Mouse (Mus musculus) right cerebral cortex, postnatal 4 days (tissue): ENCODE data around the gene E2f6.

Source experiments
- DNase-seq: peaks from one replicate; pipeline ENCODE4 v3.0.0-alpha.2; 2022

Gene E2f6

DNA sequence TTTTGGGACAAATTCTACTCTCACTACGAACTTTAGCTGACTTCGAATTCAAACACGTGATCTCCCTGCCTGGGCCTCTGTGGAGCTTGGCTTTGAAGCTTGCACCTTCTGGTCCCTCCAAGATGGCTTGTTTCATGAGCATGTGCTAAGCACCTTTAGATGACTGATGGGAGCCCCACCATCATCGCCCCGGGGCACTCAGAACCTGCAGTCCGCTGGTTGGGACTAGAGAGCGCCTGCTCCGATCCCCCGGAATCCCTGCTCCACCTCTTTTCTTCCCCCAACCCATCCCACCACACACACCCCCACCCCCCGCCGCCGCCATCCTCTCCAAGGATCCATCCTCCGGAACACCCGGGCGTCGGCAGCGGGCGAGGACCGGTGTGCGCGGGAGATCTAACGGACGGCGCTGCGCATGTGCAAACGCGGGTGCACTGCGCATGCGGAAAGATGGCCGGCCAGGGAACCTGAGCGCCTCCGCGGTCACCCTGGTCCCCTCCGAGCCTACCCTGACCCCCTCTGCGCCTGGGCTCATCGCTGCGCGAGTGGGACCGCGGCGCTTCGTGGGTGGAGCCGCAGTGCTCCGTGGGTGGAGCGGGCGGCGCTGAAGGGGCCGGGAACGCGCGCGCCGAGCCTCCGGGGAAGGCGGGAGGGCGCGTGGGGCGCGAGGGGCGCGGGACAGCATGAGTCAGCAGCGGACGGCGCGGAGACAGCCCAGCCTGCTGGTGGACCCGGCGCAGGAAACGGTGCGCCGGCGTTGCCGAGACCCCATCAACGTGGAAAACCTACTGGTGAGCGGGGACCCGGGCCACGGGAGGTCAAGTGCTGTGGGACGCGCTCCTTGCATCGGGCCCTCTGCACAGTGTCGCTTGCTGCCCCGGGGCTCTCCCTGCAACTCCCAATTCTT is at the start of gene E2f6:
E2f6 (plus strand) TSS at position 439 of the 907 bp plus-strand sequence.
- DNase-seq: peak; percentile 84

DNA sequence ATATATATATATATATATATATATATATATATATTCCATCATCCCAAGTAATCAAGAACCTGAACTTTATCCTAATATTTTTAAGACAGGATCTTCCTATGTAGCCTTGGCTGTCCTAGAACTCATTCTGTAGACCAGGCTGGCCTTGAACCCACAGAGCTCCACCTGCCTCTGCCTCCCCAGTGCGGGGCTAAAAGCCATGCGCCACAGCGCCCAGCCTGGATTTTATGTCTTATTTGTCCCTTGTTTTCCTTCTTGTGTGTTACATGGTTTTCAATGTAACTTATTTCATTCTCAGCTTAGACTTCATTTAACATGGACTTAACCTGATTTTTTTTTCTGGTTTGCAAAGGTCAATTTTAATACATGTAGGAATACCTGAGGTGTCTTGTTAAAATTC is 49.3 kb upstream of the E2f6 start:
- DNase-seq: no peak

DNA sequence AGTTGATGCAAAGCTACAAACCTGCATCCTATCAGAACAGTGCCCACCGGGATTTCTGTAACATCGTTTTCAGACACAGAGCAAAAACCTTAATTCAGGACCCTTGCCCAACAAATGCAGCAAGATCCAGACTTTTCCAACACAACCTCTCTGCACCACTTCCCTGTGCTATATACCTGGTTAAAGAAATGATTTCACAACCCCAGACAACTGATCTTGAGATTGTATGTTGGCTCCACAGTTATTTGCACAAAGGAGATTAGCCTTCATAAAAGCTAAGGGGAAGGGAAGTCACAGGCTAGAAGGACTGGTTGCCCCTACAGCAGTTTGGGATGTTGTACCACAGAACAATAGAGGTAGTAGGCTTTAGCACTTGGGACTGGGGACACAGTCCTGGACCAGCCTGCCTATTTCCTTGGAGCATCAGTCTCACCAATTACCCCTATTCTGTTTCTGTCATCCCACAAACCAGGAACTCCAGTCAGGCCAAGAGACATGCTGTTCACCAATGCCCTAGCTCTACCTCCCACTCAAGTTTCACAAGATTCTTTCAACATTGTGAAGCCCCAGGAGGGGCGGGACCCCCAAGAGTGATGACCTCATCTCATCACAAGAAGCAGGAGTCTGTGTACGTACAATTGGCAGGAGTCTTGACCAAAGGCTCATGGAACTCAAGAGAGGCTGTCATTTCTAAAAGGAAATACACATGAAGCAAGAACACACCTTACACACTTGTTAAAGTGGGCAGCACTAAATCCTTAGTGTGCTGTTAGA is 46.9 kb upstream of the E2f6 start:
- no peak for DNase-seq

DNA sequence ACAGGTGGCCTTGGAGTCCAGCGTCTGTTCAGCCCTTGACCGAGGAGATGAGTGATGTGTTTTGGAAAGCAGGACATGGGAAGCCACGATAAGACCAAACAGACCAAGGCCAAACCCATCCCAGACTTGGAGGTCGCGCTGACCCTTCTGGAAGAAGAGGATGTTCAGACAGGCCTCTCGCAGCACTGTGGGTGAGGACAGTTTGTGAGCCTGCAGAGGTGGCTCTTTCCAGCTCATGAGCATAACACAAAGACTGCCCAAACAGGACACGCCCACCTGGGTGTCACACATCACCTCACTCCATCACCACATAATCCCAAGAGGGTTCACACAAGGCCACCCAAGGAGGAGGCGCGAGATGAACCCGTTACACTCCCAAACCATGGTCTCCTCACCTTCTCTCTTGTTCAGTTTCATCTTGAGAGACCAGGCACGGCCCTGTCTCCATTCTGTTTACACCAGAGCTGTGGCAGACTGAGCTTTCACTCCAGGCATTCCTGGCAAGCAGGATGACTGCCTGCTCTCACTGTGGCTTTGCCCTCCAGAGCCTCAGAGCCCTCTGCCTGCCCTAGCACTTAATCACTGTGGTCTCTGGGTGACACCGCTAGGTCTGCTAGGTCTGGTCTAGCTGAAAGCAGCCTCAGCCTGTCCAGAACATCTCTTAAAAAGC is 45.9 kb upstream of the E2f6 start:
- DNase-seq: no peak

DNA sequence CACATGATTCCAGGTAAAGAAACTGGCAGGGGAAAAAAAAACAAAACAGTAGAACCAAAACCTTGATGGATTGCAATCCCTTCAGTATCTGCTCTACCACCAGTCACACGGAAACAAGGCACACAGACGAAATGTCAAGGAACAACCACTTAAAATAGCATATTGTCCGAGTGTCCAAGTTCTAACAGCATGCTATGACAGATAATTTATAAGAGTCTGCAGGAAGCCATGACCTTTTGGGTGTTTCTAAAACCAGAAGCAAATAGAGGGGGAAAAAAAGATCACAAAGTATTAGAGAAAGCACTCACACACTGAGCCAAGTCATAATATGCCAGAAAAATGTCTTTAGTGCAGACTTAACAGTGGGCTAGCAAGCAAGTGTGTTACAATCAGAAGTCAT is 42.5 kb upstream of the E2f6 start:
- no peak for DNase-seq

DNA sequence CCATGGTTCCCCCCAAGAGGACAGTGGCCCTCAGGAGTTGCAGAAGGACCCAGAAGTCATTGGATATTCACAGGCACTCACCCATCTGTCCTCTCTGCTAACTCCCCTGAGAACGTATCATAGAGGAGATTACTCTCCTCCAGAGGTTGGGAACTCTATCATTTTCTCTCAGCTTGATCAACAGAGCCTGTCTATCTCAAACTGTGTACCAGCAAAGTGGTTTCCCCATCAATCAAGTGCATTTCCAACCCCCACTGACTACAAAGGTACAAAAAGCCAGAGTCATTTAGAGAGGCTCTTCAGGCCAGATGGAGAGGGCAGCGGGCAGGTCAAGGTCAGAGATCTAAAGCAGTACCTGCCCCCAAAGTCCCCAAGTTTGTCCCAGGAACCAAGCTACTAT is 42.1 kb upstream of the E2f6 start:
- no peak for DNase-seq

DNA sequence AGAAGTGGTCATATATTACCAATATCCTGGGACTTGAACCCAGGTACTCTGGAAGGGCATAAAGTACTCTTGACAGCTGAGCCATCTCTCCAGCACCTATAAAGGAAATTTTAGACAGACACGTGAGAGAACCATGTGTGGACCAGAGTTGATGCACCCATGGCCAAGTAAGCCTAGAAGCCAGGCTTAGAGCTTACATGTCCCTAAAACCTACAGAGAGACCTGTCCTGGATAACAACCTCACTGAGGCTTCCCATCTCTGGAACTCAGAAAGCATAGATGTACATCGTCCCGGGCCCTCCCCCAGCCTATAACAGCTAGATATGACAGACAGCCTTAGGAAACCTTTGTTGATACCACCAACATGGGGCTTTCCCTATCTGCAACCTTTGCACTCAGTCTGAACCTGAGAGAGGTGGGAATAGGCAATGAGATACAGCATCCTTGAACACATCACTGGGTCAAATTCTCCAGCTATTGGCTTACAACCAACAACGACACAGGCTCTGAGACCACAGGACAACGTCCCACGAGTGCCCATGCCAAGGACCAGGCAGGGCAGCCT is 41.1 kb upstream of the E2f6 start:
- DNase-seq: no peak

DNA sequence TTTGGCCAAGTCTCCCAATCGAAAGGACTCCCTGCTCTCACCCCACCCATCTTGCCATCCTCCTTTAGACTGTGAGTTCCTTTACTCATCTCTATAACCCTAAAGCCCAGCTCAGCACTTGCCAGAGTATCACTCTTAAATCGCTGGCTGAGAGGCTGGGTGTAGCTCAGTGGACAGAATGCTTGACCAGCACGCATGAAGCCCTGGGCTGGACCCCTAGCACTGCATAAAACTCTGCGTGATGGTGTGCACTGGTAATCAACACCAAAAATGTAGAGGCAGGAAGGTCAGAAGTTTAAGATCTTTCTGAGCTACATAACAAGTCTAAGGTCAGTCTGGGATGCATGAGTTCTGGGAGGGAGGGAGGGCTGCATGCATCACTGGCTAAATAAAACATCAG is 36.2 kb upstream of the E2f6 start:
- DNase-seq: no peak

DNA sequence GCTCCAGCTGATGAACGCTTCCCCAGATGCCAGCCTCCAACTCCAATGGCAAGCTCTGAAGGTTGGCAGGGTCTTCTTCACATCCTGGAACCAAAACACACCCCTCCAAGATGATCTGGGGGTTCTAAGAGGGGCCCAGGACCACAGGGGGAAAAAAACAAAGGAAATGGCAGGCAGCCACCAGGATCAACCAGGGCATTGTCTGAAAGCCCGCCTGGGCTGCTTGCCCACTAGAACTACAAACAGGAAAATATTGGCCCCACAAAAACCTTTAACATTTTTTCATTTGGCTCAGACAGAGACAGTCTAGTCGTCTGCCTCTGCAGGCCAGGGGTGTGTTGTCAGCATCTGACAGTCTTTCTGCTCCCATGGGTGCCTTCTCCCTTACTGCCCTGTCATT is 35.4 kb upstream of the E2f6 start:
- DNase-seq: no peak

DNA sequence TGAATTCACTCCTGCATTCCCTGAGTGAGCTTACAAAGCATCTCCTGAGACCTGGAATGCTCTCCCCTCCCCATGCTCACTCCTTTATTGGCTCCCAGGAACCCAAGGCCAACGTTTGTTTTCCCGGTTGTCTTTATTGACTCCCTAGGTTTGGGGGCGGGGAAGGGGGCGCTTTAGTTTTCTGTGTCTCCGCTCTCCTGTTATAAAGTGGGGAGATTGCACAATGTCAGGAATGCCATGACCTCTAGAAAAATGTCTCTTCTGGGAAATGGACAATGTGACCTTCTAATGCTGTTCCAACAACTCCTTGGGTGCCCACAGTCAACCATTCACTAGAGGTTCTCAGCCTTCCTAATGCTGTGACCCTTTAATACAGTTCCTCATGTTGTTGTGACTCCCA is 32.2 kb upstream of the E2f6 start:
- no peak for DNase-seq

DNA sequence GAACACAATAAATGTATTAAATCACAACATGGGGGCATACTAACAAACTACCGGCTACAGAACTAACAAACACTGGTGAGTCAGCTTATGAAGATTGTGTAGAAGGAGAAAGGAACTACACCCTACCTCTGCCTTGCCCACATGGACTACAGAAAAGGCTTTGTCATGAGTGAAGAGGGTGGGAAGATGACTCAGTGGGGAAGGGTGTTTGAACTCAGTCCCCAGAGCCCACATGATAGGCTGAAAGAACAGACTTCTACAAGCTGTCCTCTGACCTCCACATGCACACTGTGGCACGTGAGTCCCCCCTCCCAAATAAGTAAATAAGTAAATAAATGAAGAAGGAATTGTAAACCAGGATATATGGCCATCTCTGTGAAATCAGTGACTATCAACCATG is 31.6 kb upstream of the E2f6 start:
- no peak for DNase-seq

DNA sequence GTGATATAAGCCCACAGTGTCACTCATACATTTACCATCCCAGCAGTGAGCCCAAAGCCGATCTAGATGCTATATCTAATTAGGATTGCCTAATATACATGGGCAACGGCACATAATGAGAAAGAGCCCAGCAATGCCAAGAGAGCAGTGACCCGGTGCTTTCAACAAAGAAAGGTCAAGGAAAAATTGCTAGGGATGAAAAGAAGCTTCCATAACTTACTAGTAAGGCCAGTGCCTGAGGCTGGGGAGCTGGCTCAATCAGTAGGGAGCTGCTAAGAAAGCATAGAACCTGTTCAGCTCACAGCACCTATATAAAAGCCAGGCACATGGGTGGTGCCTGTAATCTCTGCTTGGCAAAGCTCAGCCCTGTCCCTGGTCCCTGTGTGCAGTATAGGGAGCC is 30.4 kb upstream of the E2f6 start:
- no peak for DNase-seq

DNA sequence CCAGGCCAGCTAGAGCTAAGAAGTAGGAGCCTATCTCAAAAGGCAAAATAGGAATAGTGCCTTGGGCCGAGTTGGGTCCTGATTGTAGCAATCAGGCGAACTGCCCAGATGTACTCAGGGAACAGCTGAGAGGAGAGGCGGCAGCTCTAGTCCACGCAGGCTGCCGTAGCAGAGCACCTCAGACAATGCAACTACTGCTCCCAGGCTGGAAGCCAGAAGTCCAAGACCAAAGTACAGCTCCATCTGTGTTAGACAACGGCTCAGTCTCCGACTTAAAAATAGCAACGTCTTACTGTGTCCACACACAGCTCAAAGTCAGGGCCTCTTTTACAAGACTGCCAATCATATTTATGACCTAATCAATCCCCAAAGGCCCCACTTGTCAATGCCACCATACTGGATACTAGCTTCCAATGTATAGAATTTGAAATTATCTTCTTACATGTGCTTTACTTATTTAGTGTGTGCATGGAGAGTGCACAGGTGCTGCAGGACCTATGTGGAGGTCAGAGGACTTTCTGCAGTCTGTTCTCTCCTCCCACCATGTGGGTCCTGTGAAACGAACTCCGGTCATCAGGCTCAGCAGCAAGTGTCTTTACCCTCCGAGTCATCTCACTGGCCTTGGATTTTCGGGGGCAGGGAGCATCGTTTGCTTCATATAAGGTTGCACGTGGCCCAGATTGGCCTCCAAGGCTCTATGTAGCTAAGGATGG is 29.6 kb upstream of the E2f6 start:
- no peak for DNase-seq

DNA sequence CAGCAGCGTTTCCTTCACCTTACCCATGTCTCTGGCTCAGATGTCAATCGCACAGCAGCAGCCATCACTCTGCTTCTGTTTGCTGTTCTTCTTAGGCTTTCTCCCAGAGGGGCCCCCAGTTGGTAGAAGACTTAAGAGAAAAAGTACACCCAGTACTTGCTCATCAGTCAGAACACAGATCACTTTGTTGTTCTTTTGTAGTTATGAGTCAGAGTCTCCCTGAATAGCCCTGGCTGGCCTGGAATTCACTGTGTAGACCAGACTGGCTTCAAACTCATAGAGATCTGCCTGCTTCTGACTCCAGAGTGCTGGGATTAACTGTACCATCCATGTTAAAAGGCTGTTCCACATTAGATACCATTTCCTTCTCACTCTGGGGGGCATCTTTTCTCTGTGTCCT is 22.2 kb upstream of the E2f6 start:
- DNase-seq: no peak

DNA sequence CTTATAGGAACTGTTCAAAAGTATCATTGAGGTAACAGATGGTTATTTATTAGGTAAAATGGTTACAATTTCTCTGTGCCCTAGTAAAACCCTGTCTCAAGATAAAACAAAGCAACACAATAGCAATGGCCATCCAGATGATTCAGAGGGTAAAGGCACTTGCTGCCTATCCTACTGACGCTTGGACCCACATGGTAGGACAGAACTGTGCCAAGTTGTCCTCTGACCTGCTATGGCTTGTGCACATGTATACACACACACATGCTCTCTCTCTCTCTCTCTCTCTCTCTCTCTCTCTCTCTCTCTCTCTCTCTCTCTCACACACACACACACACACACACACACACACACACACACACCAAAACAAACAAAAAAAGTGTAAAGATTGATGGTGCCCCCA is 21.6 kb upstream of the E2f6 start:
- no peak for DNase-seq

DNA sequence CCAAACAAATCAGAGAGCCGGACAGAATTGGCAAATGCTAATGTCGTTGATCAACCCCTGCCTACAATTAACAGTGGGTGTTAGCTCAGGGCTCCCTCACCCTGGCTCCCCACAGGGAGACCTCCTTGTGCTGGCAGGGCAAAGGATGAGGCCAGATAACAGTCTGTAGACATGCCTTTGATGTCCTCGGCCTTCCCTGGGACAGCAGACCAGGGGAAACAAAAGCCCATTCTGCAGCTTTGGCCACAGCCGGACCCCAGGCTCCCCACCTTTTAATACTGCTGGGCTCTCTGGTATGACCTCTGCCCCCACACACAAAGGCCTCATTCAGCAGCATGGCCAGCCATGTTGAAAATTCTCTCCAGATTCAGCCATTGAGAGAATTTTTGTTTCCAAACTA is 21.0 kb upstream of the E2f6 start:
- DNase-seq: no peak

DNA sequence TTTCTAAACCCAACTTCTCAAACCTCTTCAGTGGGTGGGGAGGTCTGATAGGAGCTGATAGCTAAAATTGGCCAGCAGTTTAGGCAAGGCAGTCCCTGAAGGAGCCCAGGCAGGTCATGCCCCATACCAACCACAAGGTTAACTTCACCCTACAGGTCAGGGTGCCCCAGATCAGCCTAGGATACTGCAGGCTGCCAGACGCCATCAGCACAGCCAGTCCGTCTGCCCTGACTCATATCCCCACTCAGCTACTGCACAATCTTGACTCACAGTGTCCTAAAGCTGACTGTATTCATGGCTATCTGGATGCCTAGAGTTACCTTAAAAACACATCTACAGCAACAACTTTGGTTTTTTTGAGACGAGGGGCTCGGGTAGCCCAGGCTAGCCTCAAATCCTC is 20.3 kb upstream of the E2f6 start:
- DNase-seq: no peak

DNA sequence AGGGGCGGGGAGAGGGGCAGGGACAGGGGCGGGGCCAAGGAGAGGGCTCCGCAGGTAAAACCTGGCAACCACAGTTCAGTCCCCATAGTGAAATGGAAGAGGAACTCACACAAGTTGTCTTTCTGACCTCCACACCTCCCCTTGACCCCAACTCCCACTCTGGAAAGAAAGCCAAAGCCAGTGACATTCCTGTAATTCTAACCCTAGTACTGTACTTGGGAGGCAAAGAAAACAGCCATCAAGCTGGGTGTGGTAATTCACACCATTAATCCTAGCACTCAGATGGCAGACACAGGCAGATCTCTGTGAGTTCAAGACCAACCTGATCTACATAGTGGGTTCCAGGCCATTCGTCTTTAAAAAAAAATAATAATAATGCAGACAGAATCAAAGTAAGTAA is 17.4 kb upstream of the E2f6 start:
- DNase-seq: no peak

DNA sequence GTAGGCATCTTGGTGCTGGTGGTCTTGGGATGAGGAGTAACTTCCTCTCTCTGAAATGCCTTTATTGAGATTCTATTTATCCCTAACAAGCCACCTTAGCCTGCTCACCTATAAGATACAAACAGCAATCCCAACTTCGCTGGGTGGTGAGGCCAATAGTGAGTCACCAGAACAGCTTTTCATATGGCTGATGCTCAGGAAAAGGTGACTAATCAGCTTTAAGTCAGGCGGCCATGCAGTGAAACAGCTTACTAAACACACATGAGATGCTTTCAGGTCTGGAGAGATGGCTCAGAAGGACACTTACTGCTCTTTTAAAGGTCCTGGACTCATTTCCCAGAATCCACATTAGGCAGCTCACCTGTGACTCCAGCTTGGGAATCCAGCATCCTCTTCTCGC is 15.0 kb upstream of the E2f6 start:
- DNase-seq: no peak

DNA sequence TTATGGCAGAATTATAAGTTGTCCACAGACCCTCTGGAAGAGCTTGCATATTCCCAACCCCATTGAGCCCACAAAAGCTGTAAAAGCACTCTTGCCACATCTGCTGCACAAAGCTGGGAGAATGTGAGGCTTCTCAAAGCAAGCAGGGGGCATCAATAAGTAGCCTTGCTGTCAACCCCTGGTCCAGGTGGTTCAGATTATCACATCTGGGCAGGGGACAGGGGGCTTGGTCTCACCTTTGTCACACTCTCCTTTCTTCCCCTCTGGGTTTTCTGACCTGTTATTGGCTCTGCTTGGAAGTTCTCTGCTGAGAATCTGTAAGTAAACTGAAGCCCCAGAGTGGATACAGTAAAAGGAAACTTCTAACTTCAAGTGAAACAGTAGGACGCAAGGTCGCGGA is 11.9 kb upstream of the E2f6 start:
- no peak for DNase-seq

DNA sequence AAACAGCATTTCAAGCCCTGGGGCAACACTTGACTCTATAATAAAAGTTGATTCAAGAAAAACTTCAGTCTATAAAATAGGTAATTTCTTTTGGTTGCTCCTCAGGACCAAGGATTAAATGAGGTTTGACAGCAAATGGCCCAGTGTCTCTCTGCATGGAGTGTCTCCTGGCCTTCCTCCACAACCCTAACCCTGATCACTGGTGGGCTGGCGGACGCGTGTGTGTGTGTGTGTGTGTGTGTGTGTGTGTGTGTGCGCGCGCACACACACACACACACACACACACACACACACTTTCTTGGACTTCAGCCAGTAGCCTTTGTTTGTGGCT is 10.9 kb upstream of the E2f6 start:
- DNase-seq: no peak

DNA sequence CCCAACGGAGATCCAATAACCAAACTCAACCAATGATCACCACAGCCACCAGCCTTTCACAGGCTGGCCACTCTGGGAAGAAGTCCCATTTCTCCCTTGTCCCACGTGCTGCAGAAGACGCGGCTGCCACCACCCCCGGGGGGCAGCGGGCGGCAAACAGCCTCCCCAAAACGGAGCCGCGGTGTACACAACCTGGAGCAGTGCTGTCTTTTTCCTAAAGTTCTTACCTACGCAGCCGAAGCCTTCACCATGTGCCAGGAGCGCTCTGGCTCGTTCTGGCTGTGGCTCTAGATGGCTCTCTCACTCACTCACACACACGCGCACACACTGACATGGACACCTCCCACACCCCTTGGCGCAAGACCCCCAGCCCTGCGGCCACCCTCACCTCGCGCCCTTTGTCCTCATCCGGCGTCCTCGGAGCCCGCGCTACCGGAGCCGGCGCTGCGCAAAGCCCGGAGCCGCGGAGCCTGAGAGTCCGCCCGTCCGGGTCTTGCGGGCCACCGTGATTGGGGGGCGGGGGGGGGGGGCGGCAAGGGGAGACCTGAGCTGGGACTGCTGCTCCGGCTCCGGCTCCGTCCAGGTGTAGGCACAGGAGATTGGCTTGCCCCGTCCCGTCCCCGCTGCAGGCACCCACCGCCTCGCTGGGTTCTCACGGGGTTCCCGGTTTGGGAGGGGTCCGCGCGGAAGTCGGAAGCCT is 10.4 kb upstream of the E2f6 start, which contains the start of gene Greb1:
Greb1 (minus strand) TSS at position 628 of the 700 bp plus-strand sequence.
- DNase-seq: peak; percentile 33
